Mouse (Mus musculus): ENCODE measurements around the gene Cacna2d3.

- TF ChIP-seq CTCF (IDR thresholded peaks at IDR 0.05; ENCODE audit: control insufficient read depth, insufficient read depth, insufficient replicate concordance, low read depth, low read length) (no peak), POLR2A (IDR thresholded peaks at IDR 0.05; ENCODE audit: control insufficient read depth, low read depth, low read length) (no peak)
Observed at GRCm38 (mm10) chr14:29721131-29721487, 555 bp downstream of the Cacna2d3 start.

Data from testis, adult 2 months (tissue).